Mouse (Mus musculus) heart, adult 11 months (tissue): ENCODE data around the gene Bbip1.
"Not testable (repeated sequence)": the region's sequence is repeated elsewhere in the genome, so short reads cannot be mapped to it uniquely, and the experiment has no call there.

ENCODE experiments used
- DNase-seq: peaks from one replicate; pipeline ENCODE4 v3.0.0; 2022

Gene Bbip1

DNA sequence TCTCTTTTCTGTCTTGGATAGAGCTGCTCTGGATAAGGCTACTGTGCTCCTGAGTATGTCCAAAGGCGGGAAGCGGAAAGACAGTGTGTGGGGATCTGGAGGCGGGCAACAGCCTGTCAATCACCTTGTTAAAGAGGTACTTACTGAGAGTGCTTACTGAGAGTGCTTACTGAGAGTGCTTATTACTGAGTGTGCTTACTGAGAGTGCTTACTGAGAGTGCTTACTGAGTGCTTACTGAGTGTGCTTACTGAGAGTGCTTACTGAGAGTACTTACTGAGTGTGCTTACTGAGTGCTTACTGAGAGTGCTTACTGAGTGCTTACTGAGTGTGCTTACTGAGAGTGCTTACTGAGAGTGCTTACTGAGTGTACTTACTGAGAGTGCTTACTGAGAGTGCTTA lies 22.4 kb downstream of the Bbip1 start:
- DNase-seq = not testable (repeated sequence)

DNA sequence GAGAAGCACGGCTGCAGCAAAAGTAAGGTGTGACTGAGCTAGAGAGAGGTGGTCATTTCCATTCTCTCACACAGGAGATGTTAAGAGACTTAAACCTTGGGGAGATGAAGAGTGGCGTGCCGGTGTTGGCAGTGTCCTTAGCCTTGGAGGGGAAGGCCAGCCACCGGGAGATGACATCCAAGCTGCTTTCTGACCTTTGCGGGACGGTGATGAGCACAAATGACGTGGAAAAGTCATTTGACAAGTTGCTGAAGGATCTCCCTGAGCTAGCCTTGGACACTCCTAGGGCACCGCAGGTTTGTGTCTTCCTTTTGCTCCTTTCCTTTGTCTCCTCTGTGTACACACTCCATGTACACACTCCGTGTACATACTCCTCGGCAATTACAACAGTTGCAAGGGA lies 24.9 kb downstream of the Bbip1 start:
- no peak for DNase-seq

DNA sequence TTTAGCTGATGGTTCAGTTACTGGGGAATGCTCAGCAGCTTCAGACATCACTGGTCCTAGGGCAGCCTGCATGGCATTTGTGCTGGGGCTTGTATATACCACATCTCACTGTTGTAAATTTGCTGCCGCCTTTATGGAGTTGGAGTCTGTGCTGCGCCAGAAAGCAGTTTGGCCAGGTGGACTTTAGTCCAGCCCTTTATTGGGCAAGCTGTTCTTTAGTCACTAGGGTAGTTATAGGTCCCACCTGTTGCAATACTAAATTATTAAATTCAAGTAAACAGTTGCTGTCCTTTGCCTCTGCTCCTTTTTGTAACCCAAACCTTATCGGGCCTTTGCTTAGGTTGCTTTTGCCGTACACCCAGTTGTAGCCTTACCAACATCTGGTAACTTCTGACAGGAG lies 29.5 kb downstream of the Bbip1 start:
- DNase-seq = no peak

DNA sequence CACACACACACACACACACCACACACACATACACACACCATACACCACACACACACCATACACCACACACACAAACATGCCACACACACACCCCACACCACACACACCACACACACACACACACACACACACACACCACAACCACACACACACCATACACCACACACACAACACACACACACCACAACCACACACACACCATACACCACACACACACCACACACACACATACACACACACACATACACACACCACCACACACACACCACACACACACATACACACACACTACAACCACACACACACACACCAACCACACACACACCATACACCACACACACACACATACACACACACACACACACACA lies 37.7 kb downstream of the Bbip1 start:
- DNase-seq = peak; percentile 53

DNA sequence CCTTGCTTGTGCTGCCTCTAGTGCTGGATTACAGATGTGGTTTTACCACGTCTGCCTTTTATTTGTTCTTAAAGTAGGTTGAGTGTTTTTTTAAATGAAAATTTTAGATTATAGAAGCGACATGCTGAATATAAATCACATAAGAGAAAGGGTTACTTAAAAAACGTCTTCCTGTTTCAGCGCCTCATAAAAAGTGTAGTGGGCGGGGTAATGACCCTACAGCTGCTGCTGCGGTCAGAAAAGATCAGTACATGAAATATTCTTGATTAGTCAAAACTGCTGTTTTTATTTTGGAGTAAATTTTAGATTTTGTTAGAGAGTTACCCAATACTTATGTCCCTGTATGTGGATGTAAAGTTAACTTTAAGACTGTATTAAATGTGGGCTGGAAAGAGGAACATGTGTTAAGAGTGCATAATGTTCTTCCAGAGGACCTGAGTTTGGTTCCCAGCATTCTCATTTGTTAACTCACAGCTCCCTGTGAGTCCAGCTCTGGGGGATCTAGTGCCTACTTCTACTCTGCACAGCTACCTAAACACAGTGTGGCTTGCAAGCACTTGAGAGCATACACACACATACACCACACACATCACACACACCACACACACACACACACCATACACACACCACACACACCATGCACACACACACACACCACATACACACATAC lies 38.3 kb downstream of the Bbip1 start:
- DNase-seq = peak; percentile 86

DNA sequence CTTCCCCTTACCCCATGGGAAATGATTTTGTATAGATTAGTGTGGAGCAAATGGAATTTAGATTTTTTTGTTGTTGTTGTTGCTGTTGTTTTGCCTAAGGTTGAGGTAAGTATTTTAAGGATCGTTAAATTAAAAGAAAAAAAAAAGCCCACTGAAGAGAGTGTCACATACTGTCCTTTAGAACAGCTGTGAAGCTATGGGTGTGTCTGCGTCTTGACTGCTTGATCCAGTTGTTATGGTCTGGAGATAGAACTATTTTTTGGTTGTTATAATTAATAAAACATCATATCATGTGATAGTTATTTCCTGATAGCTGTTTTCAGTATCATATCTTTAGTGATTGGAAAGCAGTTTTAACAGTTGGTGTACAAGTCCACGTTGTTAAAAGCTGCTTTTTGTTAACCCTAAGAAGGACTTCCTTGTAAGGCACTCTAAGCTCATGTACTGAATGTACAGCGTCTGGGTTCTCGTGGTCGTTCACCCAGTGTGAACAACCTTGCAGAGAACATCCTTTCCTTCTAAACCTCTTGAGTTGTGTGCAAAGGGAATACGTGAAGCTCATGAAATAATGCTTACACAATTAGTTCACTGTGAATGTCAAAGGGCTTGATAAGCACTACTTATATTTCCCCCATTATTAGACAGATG lies 39.5 kb downstream of the Bbip1 start:
- peak; percentile 61 for DNase-seq

DNA sequence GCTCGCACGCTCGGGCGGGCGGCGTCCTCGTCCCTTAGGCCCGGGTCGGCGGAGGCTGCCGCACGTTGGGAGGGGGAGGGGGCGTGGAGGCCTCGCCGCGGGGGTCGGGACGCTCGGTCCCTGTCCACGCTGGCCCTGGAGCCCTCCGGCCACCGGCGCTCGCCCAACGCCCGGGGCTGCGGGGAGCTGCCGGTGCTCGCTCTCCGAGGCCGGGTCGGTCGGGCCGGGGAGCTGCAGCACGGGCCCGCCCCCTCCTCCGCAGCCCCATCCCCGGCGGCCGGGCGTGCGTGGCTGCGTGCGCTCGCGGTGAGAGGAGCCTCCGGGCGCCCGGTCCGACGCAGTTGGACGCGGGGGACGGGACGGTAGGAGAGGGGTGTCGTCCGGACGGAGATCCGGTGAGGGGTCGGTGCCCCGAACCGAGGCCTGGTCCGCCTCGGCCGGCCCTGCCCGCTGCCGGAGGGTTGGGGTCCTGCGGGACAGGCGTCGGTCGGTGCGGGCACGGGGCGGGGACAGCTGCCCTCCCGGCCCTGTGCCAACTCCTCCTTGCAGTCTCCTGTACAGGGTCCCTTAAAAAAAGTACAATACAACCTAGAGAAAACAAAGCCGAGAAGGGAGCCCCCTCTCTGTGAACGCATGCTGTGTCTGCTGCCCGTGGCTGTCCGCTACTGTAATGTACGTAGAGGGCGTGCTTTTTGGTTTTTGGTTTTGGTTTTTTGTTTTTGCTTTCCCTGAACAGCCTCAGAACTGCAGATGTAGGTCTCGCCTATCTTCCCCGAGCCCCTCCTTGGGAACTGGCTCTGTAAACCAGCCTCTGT lies 40.7 kb downstream of the Bbip1 start:
- peak; percentile 97 for DNase-seq

DNA sequence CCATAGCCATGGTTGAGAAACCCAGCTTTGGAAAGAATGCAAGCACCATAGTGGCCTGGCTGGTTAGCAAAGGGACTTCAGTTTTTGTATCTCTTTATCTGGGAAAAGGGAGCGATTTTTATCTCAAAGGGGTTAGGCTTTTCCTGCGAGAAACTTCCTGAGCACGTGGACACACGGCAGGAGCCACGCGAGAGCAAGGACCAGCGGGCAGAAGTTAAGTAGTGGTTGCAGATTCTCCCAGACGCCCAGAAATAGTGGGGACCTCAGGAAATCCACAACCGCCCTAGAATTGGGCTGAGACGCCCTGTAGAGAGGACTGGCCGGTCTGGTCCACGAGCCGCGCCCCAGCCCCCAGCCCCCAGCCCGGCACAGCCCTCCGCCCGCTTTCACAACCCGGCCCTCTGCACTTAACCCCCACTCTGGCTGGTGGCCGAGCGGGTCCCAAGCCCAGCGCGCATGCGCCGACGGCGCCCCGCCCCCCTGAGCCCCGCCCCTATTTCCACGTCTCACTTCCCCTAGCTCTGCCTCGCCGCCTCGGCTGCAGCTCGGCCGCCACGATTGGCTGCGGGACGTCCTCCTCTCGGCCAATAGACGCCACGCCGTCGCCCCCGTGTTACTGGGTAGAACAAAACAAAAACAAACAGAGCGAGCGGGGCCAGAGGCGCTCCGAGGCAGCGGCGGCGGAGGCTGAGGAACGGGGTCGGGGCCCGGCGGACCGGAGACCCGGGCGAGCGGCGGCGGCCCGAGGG lies 41.5 kb downstream of the Bbip1 start:
- peak; percentile 100 for DNase-seq

DNA sequence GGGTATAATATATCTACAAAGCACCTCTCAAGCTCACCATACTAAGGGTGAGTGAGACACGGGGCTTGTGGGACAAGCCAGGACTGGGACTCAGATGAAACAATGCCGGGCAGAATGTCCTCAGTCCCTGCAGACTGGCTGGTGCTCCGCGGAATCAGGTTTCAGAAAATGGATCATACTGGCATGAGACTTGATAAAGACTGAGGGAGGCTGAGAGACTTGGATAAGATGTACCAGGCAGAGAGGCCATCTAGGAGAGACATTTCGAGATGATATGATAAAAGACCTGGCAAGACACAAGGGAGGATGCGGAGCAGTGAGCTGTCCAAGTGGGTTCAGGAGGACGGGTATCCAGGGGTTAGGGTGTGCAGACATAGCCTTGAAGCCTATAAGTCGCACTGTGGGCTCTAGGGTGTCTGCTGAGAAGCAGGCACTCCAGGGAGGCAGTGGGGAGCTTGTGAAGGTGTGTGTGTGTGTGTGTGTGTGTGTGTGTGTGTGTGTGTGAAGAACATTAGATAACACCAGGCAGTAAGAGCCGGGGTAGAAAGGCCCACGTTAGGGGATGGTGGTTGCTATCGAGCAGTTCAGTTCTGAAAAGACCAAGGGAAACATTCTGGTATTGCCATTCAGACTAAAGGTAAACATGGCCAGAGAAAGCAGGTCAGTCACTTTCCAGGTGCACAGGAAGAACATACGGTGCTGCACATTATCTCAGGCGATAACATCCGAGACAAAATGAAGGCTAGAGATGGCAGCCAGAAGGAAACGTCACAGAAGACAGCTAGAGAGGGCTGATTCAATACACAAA lies 42.3 kb downstream of the Bbip1 start:
- DNase-seq = peak; percentile 92

DNA sequence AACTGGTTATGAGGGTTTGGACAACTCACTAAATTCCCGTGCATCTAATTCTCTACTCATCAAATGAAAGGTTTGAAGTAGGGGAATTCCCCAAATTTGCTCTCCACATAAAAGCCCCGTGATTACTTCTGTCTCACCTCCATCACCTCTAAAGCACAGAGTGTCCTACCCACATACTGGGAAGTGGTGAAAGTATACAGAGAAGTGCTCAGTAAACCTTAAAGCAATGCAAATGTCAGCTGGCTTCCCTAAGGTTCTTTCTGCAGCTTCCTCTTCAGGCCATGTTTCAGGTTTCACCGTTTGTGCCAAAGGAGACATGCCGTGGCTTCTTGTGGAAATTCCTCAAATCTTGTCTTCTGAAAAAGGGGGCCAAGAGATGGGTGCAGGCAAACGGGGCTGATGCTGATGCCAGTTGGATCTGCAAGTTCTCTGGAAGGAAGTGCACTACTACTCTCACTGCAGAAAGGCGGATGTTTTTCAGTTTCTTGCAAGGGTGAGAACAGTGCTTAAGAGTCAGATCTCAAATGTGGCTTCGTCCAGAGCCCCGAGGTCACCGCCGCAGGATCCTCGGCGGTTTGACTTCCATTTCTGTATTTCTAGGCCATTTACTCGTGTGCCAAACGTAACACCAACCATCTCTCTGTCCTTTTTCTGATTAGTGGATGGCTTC lies 44.4 kb downstream of the Bbip1 start:
- DNase-seq = peak; percentile 87

DNA sequence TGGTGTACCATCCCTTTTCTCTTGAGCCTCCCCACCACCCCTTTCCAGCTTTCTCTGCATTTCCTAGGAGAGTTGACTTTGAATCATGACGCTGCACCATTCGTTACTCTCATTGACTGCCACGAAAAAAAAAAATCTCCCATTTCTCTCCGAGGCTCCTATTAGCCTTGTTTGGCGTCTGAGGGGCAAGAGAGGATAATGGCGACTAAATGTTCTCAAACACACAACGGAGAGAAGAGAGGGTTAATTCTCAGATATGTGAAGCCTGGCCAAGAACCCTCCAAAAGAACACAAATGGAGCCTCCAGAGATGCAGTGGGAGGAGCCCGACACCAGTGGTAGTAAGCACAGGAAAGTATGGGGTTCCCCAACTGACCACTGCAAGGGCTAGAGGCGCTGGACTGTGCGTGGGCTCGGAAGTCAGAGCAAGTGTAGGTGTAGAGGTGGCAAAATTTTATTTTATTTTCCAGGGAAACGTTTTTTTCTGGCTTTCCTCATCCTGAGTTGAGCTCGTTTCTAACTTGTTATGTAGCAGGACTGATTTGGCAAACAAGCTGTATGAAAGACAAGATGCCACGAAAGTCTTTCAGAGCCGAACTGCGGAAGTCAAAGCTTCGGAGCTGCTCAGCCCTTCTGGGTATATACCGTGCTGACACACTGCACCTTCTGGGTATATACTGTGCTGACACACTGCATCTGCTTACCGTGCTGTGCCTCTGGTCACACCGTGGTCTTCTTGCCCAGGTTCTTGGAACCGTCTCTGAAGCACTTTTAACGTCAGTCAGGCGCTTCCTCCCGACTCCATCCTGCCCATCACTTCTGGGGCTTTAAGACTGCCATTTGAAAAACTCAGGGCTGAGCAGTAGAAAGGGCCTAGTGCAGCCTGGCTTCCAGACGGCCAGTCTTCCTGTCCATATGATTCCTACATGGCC lies 45.2 kb downstream of the Bbip1 start:
- DNase-seq = peak; percentile 86

DNA sequence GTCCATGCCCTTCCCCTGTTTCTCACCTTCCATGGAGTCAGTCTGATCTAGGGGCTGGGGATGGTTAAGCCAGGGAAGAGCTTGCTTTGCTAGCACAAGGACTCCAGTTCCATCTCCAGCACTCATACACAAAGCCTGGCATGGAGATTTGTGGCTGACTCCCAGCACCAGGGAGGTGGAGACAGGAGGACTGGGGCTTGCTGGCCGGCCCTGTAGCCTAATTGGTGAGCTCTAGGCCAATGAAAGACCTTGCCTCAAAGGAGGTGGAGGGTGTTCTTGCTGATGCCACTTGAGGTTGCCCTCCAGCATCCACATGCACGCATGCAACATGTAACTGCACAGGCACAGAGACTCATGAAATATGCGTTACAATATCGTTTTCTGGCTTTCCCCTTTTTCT lies 45.9 kb downstream of the Bbip1 start:
- peak; percentile 97 for DNase-seq

DNA sequence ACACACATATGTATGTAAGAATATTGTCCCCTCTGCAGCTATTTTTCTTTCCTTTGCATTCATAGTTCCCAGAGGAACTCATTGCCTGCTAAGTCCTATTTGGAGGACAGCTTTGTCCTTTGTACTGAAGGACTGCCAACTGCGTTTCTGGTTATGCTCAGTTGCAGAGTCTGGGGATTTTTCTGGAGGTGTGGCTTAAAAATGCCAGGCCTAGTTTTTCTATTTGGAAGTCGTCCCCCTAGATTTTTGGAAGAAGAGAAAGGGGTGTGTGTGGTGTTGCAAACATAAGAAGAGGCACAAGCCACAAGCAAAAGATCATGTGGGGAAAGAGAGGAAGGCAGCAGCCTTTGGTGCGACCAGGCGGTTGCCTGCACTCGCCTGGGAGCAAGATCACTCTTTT lies 46.4 kb downstream of the Bbip1 start:
- peak; percentile 92 for DNase-seq

DNA sequence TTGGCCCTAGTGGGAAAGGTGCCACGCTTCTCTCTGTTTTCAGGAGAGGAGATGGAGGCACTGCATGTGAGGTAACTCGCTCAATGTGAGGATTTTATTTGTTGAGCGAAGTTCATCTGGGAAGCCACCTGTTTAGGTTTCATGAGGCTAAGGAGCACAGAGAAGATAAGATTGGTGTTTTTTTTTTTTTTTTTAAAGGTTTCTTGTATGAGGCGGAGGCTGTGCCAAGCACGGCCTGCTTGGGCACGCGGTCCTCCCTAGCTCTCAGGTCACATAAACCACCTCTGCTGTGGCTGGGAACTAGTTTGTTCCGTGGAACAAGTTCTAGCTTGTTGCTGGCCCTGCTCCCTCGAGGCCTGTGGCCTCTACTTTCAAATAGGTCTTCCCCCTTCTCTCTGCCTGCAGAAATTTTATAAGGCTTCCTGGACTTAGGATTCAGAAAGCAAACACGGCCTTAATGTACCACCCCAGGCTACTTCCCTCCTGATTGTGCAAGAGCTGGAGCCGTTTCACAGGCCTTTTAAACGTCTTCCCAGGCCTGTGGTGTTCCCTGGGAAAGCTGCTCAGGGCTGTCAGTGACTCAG lies 49.8 kb downstream of the Bbip1 start:
- peak; percentile 97 for DNase-seq

DNA sequence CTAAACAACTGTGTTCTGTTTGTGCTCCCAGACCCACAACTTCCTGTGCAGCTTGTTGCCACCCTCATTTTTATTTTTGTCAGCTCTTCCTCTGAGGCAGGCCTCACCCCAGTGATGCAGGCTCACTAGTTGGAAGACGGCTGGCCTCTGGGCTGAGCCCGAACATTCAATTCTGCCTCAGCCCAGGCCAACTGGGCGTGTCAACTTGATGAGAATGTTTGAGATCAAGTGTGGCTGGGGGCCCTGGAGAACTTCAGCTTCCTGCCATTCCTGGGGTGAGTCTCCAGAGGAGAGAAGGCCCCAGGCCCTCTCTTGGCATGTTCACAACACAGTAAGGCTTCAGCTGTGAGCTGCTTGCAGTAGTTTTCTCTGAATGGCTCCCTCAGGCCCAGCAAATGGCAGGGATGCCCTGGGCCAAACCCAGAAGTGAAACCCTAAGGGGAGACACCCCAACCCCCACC lies 50.7 kb downstream of the Bbip1 start:
- peak; percentile 98 for DNase-seq

DNA sequence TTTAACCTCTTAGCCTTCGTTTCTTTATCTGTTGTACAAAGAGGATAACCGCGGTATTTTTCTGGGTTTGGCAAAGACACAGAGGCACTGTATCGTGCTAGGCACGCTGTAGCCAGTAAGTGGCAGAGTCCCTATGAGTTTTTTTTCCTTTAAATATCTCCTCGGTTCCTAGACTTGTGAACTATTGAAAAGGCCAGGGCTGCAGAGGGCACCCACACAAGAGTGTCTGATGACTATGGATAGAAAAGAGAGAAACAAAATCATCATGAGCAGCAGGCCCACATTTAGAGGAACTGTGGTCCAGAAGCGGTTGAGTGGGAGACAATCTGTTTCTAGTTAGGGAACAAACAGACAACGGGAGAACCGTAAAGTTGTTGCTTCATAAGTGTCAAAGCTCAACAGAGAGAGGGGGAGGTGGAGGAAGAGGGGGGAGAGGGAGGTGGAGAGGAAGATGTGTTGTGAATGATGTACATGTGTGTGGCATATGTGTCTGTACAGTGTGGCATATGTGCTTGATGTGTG lies 51.5 kb downstream of the Bbip1 start:
- peak; percentile 85 for DNase-seq

DNA sequence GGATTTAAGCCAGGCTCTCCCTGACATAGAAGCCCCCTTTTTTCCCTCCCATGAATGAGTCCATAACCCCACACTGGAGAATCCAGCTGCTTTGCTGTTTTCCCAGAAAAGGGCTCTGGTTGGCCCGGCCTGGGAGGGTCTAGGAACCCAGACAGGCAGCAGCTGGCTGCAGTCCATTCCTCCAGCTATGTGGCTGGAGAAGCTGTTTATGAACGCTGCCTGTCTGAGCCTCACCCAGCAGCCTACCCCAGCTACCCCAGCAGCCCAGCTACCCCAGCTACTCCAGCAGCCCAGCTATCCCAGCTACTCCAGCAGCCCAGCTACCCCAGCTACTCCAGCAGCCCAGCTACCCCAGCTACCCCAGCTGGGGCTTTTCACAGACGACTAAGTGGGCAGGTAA lies 52.4 kb downstream of the Bbip1 start, which contains the start of gene Pdcd4:
TSS of gene Pdcd4 (plus strand) at position 171 of the 400 bp plus-strand sequence.
- DNase-seq = peak; percentile 83

DNA sequence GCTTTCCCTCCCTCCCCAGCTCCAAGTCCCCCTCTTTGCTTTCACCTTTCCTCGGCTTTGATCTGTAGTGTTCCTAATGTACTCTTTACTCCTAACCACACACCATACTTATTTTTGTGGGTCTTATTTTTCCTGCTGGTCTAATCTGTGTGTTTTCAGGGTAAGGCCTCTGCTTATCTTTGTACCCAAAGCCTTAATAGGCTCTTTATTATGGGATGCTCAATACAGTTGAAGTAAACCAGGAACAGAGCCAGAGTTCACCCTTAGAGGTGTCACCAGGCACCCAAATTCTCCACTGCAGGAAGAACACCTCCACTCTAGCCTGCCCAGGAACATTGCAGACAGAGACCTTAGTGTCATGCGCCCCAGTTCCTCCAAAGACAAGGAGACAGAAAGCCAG lies 52.9 kb downstream of the Bbip1 start:
- peak; percentile 80 for DNase-seq

DNA sequence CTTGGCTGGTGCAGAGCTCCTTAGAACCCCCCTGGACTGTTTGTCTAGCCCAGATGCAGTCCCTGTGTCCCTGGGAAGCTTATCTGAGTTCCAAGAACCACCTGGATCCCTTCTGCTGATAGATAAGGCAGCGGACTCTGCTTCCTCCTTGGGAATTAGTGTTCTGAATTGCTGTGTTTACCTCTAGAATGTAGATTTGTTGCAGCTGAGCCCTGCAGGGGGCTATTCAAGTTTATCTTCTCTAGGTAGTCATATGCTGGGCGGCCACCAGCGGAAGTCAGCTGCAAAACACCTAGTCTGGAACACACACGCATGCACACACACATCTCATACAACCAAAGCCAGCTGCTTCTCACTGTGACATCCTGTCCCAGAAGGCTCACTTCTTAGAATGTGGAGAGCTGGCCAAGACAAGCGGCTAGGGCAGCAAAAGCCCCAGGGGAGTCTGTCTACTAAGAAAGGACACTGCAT lies 53.6 kb downstream of the Bbip1 start:
- DNase-seq = peak; percentile 97

DNA sequence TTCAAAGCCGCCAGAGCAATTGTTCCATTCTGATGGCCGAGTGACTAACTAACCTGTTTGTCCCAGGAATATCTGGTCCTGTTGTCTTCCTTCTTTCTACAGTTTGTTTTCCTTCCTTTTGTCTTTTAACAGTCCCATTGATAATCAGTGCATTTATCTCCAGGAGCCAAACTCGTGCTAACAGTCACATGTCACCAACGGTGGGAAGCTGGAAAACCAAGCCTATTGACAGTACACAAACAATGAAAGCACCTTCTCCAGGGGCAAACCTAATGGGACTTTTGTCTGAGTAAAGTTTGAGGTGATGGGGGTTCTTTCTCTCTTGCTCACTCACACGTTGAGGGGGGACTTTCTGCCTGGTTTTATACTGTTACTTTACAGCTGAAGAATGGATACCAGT lies 54.2 kb downstream of the Bbip1 start:
- peak; percentile 87 for DNase-seq
